Mouse (Mus musculus) heart, postnatal 36 days (tissue): ENCODE data around the gene Slc10a4. TPM values are rescaled to one million over a fixed set of nuclear protein-coding genes. Genes with fewer than 3 reads are reported as not detected.
"Not testable (repeated sequence)": the region's sequence is repeated elsewhere in the genome, so short reads cannot be mapped to it uniquely, and the experiment has no call there.

Experiments
- DNase-seq, 2 experiments: peaks; one replicate each; pipeline ENCODE4 v3.0.0; 2021 to 2022
- intact Hi-C: fragments of 180-260 bp; cut with DNase I; formaldehyde crosslinking; loops from one replicate; pipeline ENCODE4 v1.15.1; 2025
- total RNA-seq, 2 experiments: library from RNA; stranded (reverse); gene quantifications; 2 replicates each; pipeline ENCODE4 v1.2.3; 2021

Slc10a4 gene
- total RNA-seq = under 1 TPM in 1 of 2 experiments, not detected in 1; 0.28 TPM

GRCm38 (mm10) chr5:73006784-73007581 is at the start of gene Slc10a4:
Gene Slc10a4 (plus strand): TSS chr5:73006883.
- peak in 1 of 2 experiments; percentile 14 for DNase-seq
- intact Hi-C loops = no loop called here

- DNase-seq = no peak
- intact Hi-C loops = no loop called here
Measured at GRCm38 (mm10) chr5:72957281-72957680, 49.4 kb upstream of the Slc10a4 start.

GRCm38 (mm10) chr5:72960096-72960495 is 46.6 kb upstream of the Slc10a4 start:
- intact Hi-C loops = loop anchor here (2.0 kb wide), 1 partner anchor 69 kb away; no protein-coding TSS in a partner anchor

GRCm38 (mm10) chr5:72965706-72966105 is 41.0 kb upstream of the Slc10a4 start:
- no peak for DNase-seq
- intact Hi-C loops = no loop called here

More at GRCm38 (mm10) chr5:72960096-72960495, 46.6 kb upstream of the Slc10a4 start:
- DNase-seq = no peak

- no peak for DNase-seq
Measured at GRCm38 (mm10) chr5:72972435-72972834, 34.2 kb upstream of the Slc10a4 start.

GRCm38 (mm10) chr5:72972934-72973333 is 33.7 kb upstream of the Slc10a4 start:
- DNase-seq = no peak
- intact Hi-C loops = no loop called here

More at GRCm38 (mm10) chr5:72972435-72972834, 34.2 kb upstream of the Slc10a4 start:
- intact Hi-C loops = no loop called here

- intact Hi-C loops = no loop called here
- DNase-seq = no peak
Measured at GRCm38 (mm10) chr5:72974602-72975001, 32.1 kb upstream of the Slc10a4 start, which contains the start of gene Gm10135. Gene Gm10135 (minus strand): TSS chr5:72974702.

- no peak for DNase-seq
- intact Hi-C loops = no loop called here
Measured at GRCm38 (mm10) chr5:72975996-72976395, 30.7 kb upstream of the Slc10a4 start.

- intact Hi-C loops = no loop called here
- DNase-seq = no peak
Measured at GRCm38 (mm10) chr5:72976539-72976938, 30.1 kb upstream of the Slc10a4 start.

GRCm38 (mm10) chr5:72984091-72984490 is 22.6 kb upstream of the Slc10a4 start:
- intact Hi-C loops = loop anchor here (1.0 kb wide), 2 partner anchors 87 to 398 kb away; no protein-coding TSS in a partner anchor
- peak in 1 of 2 experiments; percentile 8 for DNase-seq

- DNase-seq = no peak
- intact Hi-C loops = no loop called here
Measured at GRCm38 (mm10) chr5:72987786-72988185, 18.9 kb upstream of the Slc10a4 start.

- DNase-seq = no peak
Measured at GRCm38 (mm10) chr5:72989756-72990155, 16.9 kb upstream of the Slc10a4 start.

GRCm38 (mm10) chr5:72992474-72992873 is 14.2 kb upstream of the Slc10a4 start:
- intact Hi-C loops = no loop called here
- no peak for DNase-seq

More at GRCm38 (mm10) chr5:72989756-72990155, 16.9 kb upstream of the Slc10a4 start:
- intact Hi-C loops = no loop called here

- intact Hi-C loops = no loop called here
- no peak for DNase-seq
Measured at GRCm38 (mm10) chr5:72994424-72994823, 12.3 kb upstream of the Slc10a4 start.

- intact Hi-C loops = no loop called here
- no peak for DNase-seq
Measured at GRCm38 (mm10) chr5:72994928-72995327, 11.8 kb upstream of the Slc10a4 start.

GRCm38 (mm10) chr5:72995379-72995778 is 11.3 kb upstream of the Slc10a4 start:
- intact Hi-C loops = no loop called here
- no peak for DNase-seq

GRCm38 (mm10) chr5:72998546-72998945 is 8.1 kb upstream of the Slc10a4 start:
- intact Hi-C loops, DNase-seq: not testable (repeated sequence)

- intact Hi-C loops = no loop called here
Measured at GRCm38 (mm10) chr5:73004046-73004445, 2.6 kb upstream of the Slc10a4 start.

GRCm38 (mm10) chr5:73007582-73007959 is 888 bp downstream of the Slc10a4 start:
- intact Hi-C loops = no loop called here
- no peak for DNase-seq

More at GRCm38 (mm10) chr5:73004046-73004445, 2.6 kb upstream of the Slc10a4 start:
- DNase-seq = no peak

- intact Hi-C loops = not testable (repeated sequence)
- DNase-seq = peak in 1 of 2 experiments; percentile 9
Measured at GRCm38 (mm10) chr5:73008230-73008629, 1.5 kb downstream of the Slc10a4 start.

- DNase-seq, intact Hi-C loops: not testable (repeated sequence)
Measured at GRCm38 (mm10) chr5:73011806-73012205, 5.1 kb downstream of the Slc10a4 start.
